Mouse (Mus musculus) intestine, embryonic 16.5 days (tissue): ENCODE results near the gene Asic4. TPM values are rescaled to one million over a fixed set of nuclear protein-coding genes. Genes with fewer than 3 reads are reported as not detected.

Source experiments
- ATAC-seq: fragments of 200-750 bp; cut with Nextera tagmentation; 2 replicates; pipeline ENCODE4 v1.8.0; 2017; ENCODE audit warnings: moderate TSS enrichment, moderate library complexity
- H3K27ac ChIP-seq: fragments of 300-500 bp; sonication (generic); 2 replicates; pipeline ENCODE4 v1.5.1; 2014; ENCODE audit warnings: mild to moderate bottlenecking, low read length
- H3K27me3 ChIP-seq: fragments of 300-500 bp; sonication (generic); replicated peaks from 2 replicates; pipeline ENCODE4 v1.6.1; 2014; ENCODE audit warnings: low read length, control low read depth, mixed read lengths; ENCODE audit not compliant: control insufficient read depth, insufficient read depth
- H3K36me3 ChIP-seq: fragments of 300-500 bp; sonication (generic); 2 replicates; pipeline ENCODE4 v1.6.1; 2014; ENCODE audit warnings: low read length, control low read depth; ENCODE audit not compliant: control insufficient read depth, insufficient read depth
- H3K4me1 ChIP-seq: fragments of 300-500 bp; sonication (generic); 2 replicates; pipeline ENCODE4 v1.6.1; 2014; ENCODE audit warnings: low read length, control low read depth, mixed read lengths; ENCODE audit not compliant: control insufficient read depth, insufficient read depth
- H3K4me2 ChIP-seq: fragments of 300-500 bp; sonication (generic); 2 replicates; pipeline ENCODE4 v1.6.1; 2014; ENCODE audit warnings: low read depth, low read length, control low read depth
- H3K4me3 ChIP-seq: fragments of 300-500 bp; sonication (generic); 2 replicates; pipeline ENCODE4 v1.5.1; 2014; ENCODE audit warnings: mild to moderate bottlenecking, low read length
- H3K9ac ChIP-seq: fragments of 300-500 bp; sonication (generic); 2 replicates; pipeline ENCODE4 v1.6.1; 2014; ENCODE audit warnings: low read depth, low read length
- H3K9me3 ChIP-seq: fragments of 300-500 bp; sonication (generic); 2 replicates; pipeline ENCODE4 v1.6.1; 2016; ENCODE audit warnings: low read length, control low read depth; ENCODE audit not compliant: control insufficient read depth
- WGBS: fragments of 180-500 bp; shearing (Covaris S2); extraction: QIAGEN DNeasy Blood & Tissue Kit; methylation state at CpG from one replicate; pipeline ENCODE4 v1.1.7; 2014; 5-methylcytosine and 5-hydroxymethylcytosine counted together
- polyA plus RNA-seq: library from polyadenylated mRNA; unstranded; fragments of >200 nt; fragmentation: Nextera tagmentation; extraction: Ambion mirVana; gene quantifications from 2 replicates; pipeline ENCODE4 v1.2.1, GENCODE M21; 2015

Gene Asic4
- polyA plus RNA-seq, 1 experiment from 2014 or later: 2.4 TPM

- Histone ChIP-seq H3K4me3 (peak overlapping the region; percentile 22; the same call in 1 of the 2 replicates), H3K27me3 (peaks cover 67% of the 10 kb centered on the region), H3K27ac (no peak overlapping the region), H3K4me2 (peak overlapping the region; percentile 37), H3K36me3 (no peaks in the 10 kb centered on the region), H3K9ac (peak overlapping the region; percentile 57), H3K4me1 (peaks cover 52% of the 10 kb centered on the region), H3K9me3 (no peaks in the 10 kb centered on the region)
- no peak for ATAC-seq
- WGBS: 6% methylated on average over 10 of the region's 10 CpGs
Observed at GRCm38 (mm10) chr1:75447265-75448051, 2.8 kb upstream of the Asic4 start.

- Histone ChIP-seq H3K4me3 (no peak overlapping the region), H3K27me3 (peaks cover 71% of the 10 kb centered on the region), H3K9me3 (no peaks in the 10 kb centered on the region), H3K27ac (no peak overlapping the region), H3K4me2 (peak overlapping the region; percentile 9; the same call in 1 of the 2 replicates), H3K9ac (peak overlapping the region; percentile 57), H3K4me1 (peaks cover 52% of the 10 kb centered on the region), H3K36me3 (no peaks in the 10 kb centered on the region)
- ATAC-seq: no peak
- whole genome bisulfite sequencing: 5% methylated on average over 7 of the region's 7 CpGs
Observed at GRCm38 (mm10) chr1:75448052-75448431, 2.2 kb upstream of the Asic4 start.

GRCm38 (mm10) chr1:75448937-75449336 is 1.3 kb upstream of the Asic4 start:
- 3% methylated on average over 14 of the region's 14 CpGs for WGBS
- no peak for ATAC-seq
- Histone ChIP-seq H3K4me1 (peaks cover 52% of the 10 kb centered on the region), H3K36me3 (no peaks in the 10 kb centered on the region), H3K9me3 (no peaks in the 10 kb centered on the region), H3K4me3 (no peak overlapping the region), H3K9ac (no peak overlapping the region), H3K4me2 (no peak overlapping the region), H3K27me3 (peaks cover 71% of the 10 kb centered on the region), H3K27ac (no peak overlapping the region)

- H3K4me2 ChIP-seq: peak overlapping the region; percentile 47; the same call in 1 of the 2 replicates
- H3K9me3 ChIP-seq: no peaks in the 10 kb centered on the region
- H3K27ac ChIP-seq: no peak overlapping the region
- H3K4me3 ChIP-seq: peak overlapping the region; percentile 26; the same call in 1 of the 2 replicates
- H3K9ac ChIP-seq: peak overlapping the region; percentile 54; the same call in 1 of the 2 replicates
- H3K36me3 ChIP-seq: no peaks in the 10 kb centered on the region
- no peak for ATAC-seq
- H3K4me1 ChIP-seq: peaks cover 52% of the 10 kb centered on the region
- peaks cover 68% of the 10 kb centered on the region for H3K27me3 ChIP-seq
- 13% methylated on average over 8 of the region's 8 CpGs for WGBS
Observed at GRCm38 (mm10) chr1:75449377-75450135, 680 bp upstream of the Asic4 start.

GRCm38 (mm10) chr1:75451900-75452299 is 1.7 kb downstream of the Asic4 start:
- H3K27me3 ChIP-seq: peaks cover 59% of the 10 kb centered on the region
- no peak for ATAC-seq
- H3K9me3 ChIP-seq: no peaks in the 10 kb centered on the region
- H3K27ac ChIP-seq: no peak overlapping the region
- no peak overlapping the region for H3K4me2 ChIP-seq
- H3K4me3 ChIP-seq: no peak overlapping the region
- H3K36me3 ChIP-seq: no peaks in the 10 kb centered on the region
- H3K9ac ChIP-seq: no peak overlapping the region
- peaks cover 33% of the 10 kb centered on the region for H3K4me1 ChIP-seq
- WGBS: 65% methylated on average over 5 of the region's 5 CpGs

GRCm38 (mm10) chr1:75455433-75455832 is 5.2 kb downstream of the Asic4 start:
- Histone ChIP-seq H3K27ac (no peak overlapping the region), H3K4me3 (no peak overlapping the region), H3K9ac (no peak overlapping the region), H3K36me3 (no peaks in the 10 kb centered on the region), H3K4me2 (no peak overlapping the region), H3K27me3 (peaks cover 38% of the 10 kb centered on the region), H3K9me3 (no peaks in the 10 kb centered on the region), H3K4me1 (peaks cover 25% of the 10 kb centered on the region)
- no peak for ATAC-seq
- 81% methylated on average over 3 of the region's 3 CpGs for WGBS

- H3K27ac ChIP-seq: no peak overlapping the region
- peaks cover 33% of the 10 kb centered on the region for H3K27me3 ChIP-seq
- H3K4me2 ChIP-seq: no peak overlapping the region
- peaks cover 19% of the 10 kb centered on the region for H3K4me1 ChIP-seq
- H3K4me3 ChIP-seq: no peak overlapping the region
- H3K9me3 ChIP-seq: no peaks in the 10 kb centered on the region
- no peaks in the 10 kb centered on the region for H3K36me3 ChIP-seq
- no peak for ATAC-seq
- WGBS: 44% methylated on average over 5 of the region's 5 CpGs
- H3K9ac ChIP-seq: no peak overlapping the region
Observed at GRCm38 (mm10) chr1:75455948-75456347, 5.7 kb downstream of the Asic4 start.

- WGBS: 20% methylated on average over 14 of the region's 14 CpGs
- Histone ChIP-seq H3K27ac (no peak overlapping the region), H3K4me2 (no peak overlapping the region), H3K27me3 (peaks cover 25% of the 10 kb centered on the region), H3K4me3 (no peak overlapping the region), H3K9me3 (no peaks in the 10 kb centered on the region), H3K9ac (no peak overlapping the region), H3K4me1 (peaks cover 19% of the 10 kb centered on the region), H3K36me3 (no peaks in the 10 kb centered on the region)
- no peak for ATAC-seq
Observed at GRCm38 (mm10) chr1:75456746-75457564, 6.7 kb downstream of the Asic4 start.

GRCm38 (mm10) chr1:75457710-75458024 is 7.4 kb downstream of the Asic4 start:
- H3K9ac ChIP-seq: no peak overlapping the region
- H3K4me2 ChIP-seq: peak overlapping the region; percentile 63; the same call in 1 of the 2 replicates
- WGBS: 6% methylated on average over 7 of the region's 10 CpGs
- no peaks in the 10 kb centered on the region for H3K9me3 ChIP-seq
- H3K27me3 ChIP-seq: peaks cover 18% of the 10 kb centered on the region
- no peaks in the 10 kb centered on the region for H3K36me3 ChIP-seq
- H3K27ac ChIP-seq: peak overlapping the region; percentile 70
- peaks cover 19% of the 10 kb centered on the region for H3K4me1 ChIP-seq
- no peak overlapping the region for H3K4me3 ChIP-seq
- ATAC-seq: peak; percentile 35; the same call in 1 of the 2 replicates
